Mouse (Mus musculus) intestine, embryonic 14.5 days (tissue): ENCODE data around the gene Cldn11. TPM values are rescaled to one million over a fixed set of nuclear protein-coding genes. Genes with fewer than 3 reads are reported as not detected.

Experiments used
- ATAC-seq: fragments of 200-750 bp; cut with Nextera tagmentation; replicated peaks from 2 replicates; pipeline ENCODE4 v1.8.0; 2017; ENCODE audit warnings: low read depth, moderate number of reproducible peaks, moderate TSS enrichment, moderate library complexity; ENCODE audit not compliant: low FRiP score, low TSS enrichment
- DNase-seq: peaks from one replicate; pipeline ENCODE4 v3.0.0-alpha.2; 2018; ENCODE audit warnings: low spot score
- H3K27ac ChIP-seq: fragments of 300-500 bp; sonication (generic); 2 replicates; pipeline ENCODE4 v1.5.1; 2014; ENCODE audit warnings: low read depth, mild to moderate bottlenecking, control low read depth
- H3K27me3 ChIP-seq: fragments of 300-500 bp; sonication (generic); replicated peaks from 2 replicates; pipeline ENCODE4 v1.6.1; 2014; ENCODE audit warnings: low read length, control low read depth; ENCODE audit not compliant: control insufficient read depth, insufficient read depth
- H3K36me3 ChIP-seq: fragments of 300-500 bp; sonication (generic); 2 replicates; pipeline ENCODE4 v1.6.1; 2014; ENCODE audit warnings: low read length, control low read depth; ENCODE audit not compliant: control insufficient read depth, insufficient read depth
- H3K4me1 ChIP-seq: fragments of 300-500 bp; sonication (generic); replicated peaks from 2 replicates; pipeline ENCODE4 v1.6.1; 2014; ENCODE audit warnings: low read length, control low read depth, mixed read lengths; ENCODE audit not compliant: control insufficient read depth, insufficient read depth
- H3K4me2 ChIP-seq: fragments of 300-500 bp; sonication (generic); 2 replicates; pipeline ENCODE4 v1.6.1; 2014; ENCODE audit warnings: low read length
- H3K4me3 ChIP-seq: fragments of 300-500 bp; sonication (generic); 2 replicates; pipeline ENCODE4 v1.5.1; 2014; ENCODE audit warnings: low read depth, low read length, control low read depth, mixed read lengths
- H3K9ac ChIP-seq: fragments of 300-500 bp; sonication (generic); 2 replicates; pipeline ENCODE4 v1.6.1; 2014; ENCODE audit warnings: mild to moderate bottlenecking, low read length
- H3K9me3 ChIP-seq: fragments of 300-500 bp; sonication (generic); 2 replicates; pipeline ENCODE4 v1.6.1; 2016; ENCODE audit warnings: low read length, control low read depth; ENCODE audit not compliant: control insufficient read depth
- WGBS: fragments of 180-500 bp; shearing (Covaris S2); extraction: QIAGEN DNeasy Blood & Tissue Kit; methylation state at CpG from one replicate; pipeline ENCODE4 v1.1.7; 2014; 5-methylcytosine and 5-hydroxymethylcytosine counted together
- polyA plus RNA-seq: library from polyadenylated mRNA; unstranded; fragments of >200 nt; fragmentation: Nextera tagmentation; extraction: Ambion mirVana; gene quantifications from 2 replicates; pipeline ENCODE4 v1.2.1, GENCODE M21; 2014

Cldn11 gene
- polyA plus RNA-seq, 1 experiment from 2014 or later = 6.1 TPM

- no peak for ATAC-seq
- no peaks in the 10 kb centered on the region for H3K9me3 ChIP-seq
- H3K27ac ChIP-seq = no peak overlapping the region
Observed at GRCm38 (mm10) chr3:31166365-31166871, 16.7 kb downstream of the Cldn11 start.

DNA sequence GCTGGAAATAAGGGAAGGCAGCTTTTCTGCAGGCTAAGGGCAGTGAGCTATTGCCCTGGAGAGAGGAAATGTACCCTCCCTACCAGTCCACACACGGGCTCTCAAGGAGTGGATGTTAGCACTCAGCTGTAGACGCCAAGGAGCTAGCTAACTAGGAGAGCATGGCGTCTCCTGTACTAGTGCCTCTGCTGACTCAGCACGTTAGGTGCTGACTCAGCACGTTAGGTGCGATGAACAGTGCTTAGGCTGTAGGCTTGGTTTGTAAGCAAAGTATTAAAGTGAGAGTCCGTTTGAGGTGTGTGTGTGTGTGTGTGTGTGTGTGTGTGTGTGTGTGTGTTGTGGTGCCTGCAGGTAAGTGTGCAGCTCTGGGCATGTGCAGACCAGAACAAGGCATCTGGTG is 40.6 kb downstream of the Cldn11 start:
- Histone ChIP-seq H3K4me1 (no peaks in the 10 kb centered on the region), H3K36me3 (no peaks in the 10 kb centered on the region), H3K9me3 (peaks cover 3% of the 10 kb centered on the region; the same call in 1 of the 2 replicates), H3K27ac (no peak overlapping the region), H3K4me3 (no peak overlapping the region), H3K27me3 (no peaks in the 10 kb centered on the region), H3K9ac (no peak overlapping the region), H3K4me2 (no peak overlapping the region)
- ATAC-seq = no peak
- 93% methylated on average over 7 of the region's 7 CpGs for WGBS
- no peak for DNase-seq

More at GRCm38 (mm10) chr3:31166365-31166871, 16.7 kb downstream of the Cldn11 start:
- H3K27me3 ChIP-seq = no peaks in the 10 kb centered on the region
- 64% methylated on average over 12 of the region's 12 CpGs for WGBS
- H3K4me2 ChIP-seq = no peak overlapping the region
- H3K4me1 ChIP-seq = no peaks in the 10 kb centered on the region
- no peaks in the 10 kb centered on the region for H3K36me3 ChIP-seq
- no peak overlapping the region for H3K4me3 ChIP-seq
- DNase-seq = no peak
- no peak overlapping the region for H3K9ac ChIP-seq

DNA sequence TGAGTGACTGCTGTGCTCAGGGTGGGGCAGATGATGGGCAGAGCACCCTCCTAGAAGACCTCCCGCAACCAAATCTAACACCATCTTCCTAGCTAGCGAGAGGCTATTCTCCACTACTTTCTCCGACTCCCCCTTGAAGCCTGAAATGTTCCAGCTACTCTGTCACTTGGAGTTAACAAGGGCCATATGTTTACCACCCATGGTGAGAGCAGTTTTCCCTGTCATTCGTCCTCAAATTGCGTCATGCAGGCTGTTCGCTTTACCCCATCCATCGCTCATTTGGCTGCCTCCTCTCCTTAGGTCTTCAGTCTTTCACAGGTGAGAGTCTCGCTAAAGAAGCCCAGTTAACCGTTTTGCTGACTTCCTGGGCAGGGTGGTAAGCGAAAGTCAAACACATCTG is 41.7 kb downstream of the Cldn11 start:
- no peak overlapping the region for H3K4me2 ChIP-seq
- H3K4me3 ChIP-seq = no peak overlapping the region
- H3K27ac ChIP-seq = peak overlapping the region; percentile 34; the same call in 1 of the 2 replicates
- H3K36me3 ChIP-seq = no peaks in the 10 kb centered on the region
- ATAC-seq (0 out of 2 replicates have a peak, but pooled peaks have one; percentile 36), DNase-seq (peak; percentile 73)
- WGBS = 29% methylated on average over 10 of the region's 10 CpGs
- H3K9ac ChIP-seq = no peak overlapping the region
- H3K27me3 ChIP-seq = no peaks in the 10 kb centered on the region
- no peaks in the 10 kb centered on the region for H3K4me1 ChIP-seq
- H3K9me3 ChIP-seq = peaks cover 3% of the 10 kb centered on the region; the same call in 1 of the 2 replicates

DNA sequence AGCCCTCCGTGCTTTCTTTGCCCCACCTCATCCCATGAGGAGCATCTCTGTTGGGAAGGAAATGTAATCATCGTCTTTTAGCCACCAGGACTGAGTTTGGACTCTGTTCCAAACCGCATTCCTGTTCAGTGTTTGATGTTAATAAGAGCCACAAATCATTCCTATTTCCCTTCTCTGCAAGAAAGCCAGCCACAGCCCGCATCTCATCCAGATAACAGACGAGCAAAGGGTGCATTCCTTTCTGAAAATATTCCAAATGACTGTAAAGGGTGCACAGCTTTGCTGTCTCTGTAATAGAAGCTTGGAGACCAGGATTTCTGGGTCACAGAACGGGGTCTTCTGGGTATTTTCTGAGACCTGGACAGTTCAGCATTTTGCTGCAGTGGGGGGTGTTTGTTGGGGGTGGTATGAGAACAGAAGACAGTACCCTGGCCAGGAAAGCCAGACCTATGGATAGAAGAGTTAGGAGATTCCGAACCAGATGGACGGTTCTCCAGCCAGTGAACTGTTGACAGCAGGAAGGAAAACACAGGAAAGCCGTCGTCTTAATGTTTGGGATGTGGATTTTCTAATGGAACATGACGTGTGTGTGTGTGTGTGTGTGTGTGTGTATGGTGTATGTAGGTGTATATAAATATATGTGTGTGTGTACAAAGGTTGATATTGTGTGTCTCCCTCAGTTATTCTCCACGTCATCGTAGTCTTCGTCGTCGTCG is 49.6 kb downstream of the Cldn11 start:
- H3K4me2 ChIP-seq = no peak overlapping the region
- 50% methylated on average over 17 of the region's 17 CpGs for WGBS

GRCm38 (mm10) chr3:31203947-31204346 is 54.2 kb downstream of the Cldn11 start:
- H3K27me3 ChIP-seq = no peaks in the 10 kb centered on the region
- peaks cover 14% of the 10 kb centered on the region for H3K4me1 ChIP-seq
- no peaks in the 10 kb centered on the region for H3K36me3 ChIP-seq
- DNase-seq (no peak), ATAC-seq (no peak)
- H3K9me3 ChIP-seq = no peaks in the 10 kb centered on the region
- no peak overlapping the region for H3K4me2 ChIP-seq
- WGBS = 89% methylated on average over 11 of the region's 11 CpGs
- no peak overlapping the region for H3K4me3 ChIP-seq
- no peak overlapping the region for H3K27ac ChIP-seq
- no peak overlapping the region for H3K9ac ChIP-seq

More for the DNA sequence above, 49.6 kb downstream of the Cldn11 start:
- Histone ChIP-seq H3K27ac (peak overlapping the region; percentile 69), H3K36me3 (no peaks in the 10 kb centered on the region), H3K4me3 (no peak overlapping the region), H3K9me3 (no peaks in the 10 kb centered on the region), H3K4me1 (peaks cover under 1% of the 10 kb centered on the region; the same call in 1 of the 2 replicates), H3K27me3 (no peaks in the 10 kb centered on the region), H3K9ac (no peak overlapping the region)
- ATAC-seq = 0 out of 2 replicates have a peak, but pooled peaks have one; percentile 47
- DNase-seq = no peak

DNA sequence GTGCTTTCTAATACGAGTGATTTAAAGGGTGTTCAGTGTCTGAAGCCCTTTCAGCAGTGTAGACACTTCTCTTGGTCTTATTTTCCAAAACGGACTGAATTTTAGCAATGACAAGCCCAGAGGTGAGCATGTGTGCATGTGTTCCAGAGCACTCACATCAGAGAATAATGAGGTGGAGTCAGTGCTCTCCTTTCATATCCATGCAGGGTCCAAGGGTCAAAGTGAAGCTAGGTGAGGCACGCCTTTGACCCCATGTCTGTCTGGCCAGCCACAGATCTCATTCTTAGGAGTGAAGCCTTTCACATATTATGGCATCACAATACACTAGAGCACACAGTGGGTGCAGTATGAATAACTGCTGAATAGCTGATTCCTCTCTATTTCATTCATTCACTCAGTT is 55.4 kb downstream of the Cldn11 start:
- no peaks in the 10 kb centered on the region for H3K36me3 ChIP-seq
- H3K4me3 ChIP-seq = no peak overlapping the region
- 44% methylated on average over 3 of the region's 3 CpGs for WGBS
- no peaks in the 10 kb centered on the region for H3K27me3 ChIP-seq
- no peak for ATAC-seq
- H3K4me2 ChIP-seq = no peak overlapping the region
- H3K9me3 ChIP-seq = no peaks in the 10 kb centered on the region
- no peak overlapping the region for H3K9ac ChIP-seq
- H3K27ac ChIP-seq = no peak overlapping the region
- H3K4me1 ChIP-seq = peaks cover 16% of the 10 kb centered on the region
- DNase-seq = no peak

DNA sequence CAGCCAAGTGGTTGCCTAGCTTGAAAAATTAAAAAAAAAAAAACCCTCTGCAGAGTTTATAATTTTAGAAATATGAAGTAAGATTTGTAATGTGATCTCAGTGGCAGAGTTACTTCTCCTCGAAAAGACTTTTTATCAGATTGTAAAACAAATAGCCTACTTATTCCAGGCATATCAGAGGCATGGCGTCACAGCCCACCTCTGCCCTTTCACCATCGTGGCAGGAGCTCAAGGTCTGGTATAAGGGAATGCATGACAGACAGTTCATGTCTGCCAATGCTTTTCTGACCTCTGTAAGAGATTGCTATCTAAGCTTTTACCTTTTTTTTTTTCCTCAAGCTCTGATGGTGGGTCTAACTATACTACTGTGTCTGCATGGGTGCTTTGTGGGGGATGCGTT is 58.3 kb downstream of the Cldn11 start:
- no peak for DNase-seq
- Histone ChIP-seq H3K27me3 (no peaks in the 10 kb centered on the region), H3K27ac (no peak overlapping the region), H3K4me3 (no peak overlapping the region), H3K4me1 (peaks cover 22% of the 10 kb centered on the region), H3K4me2 (no peak overlapping the region), H3K36me3 (no peaks in the 10 kb centered on the region), H3K9me3 (no peaks in the 10 kb centered on the region), H3K9ac (no peak overlapping the region)
- ATAC-seq = no peak
- WGBS = 31% methylated on average over 4 of the region's 4 CpGs

DNA sequence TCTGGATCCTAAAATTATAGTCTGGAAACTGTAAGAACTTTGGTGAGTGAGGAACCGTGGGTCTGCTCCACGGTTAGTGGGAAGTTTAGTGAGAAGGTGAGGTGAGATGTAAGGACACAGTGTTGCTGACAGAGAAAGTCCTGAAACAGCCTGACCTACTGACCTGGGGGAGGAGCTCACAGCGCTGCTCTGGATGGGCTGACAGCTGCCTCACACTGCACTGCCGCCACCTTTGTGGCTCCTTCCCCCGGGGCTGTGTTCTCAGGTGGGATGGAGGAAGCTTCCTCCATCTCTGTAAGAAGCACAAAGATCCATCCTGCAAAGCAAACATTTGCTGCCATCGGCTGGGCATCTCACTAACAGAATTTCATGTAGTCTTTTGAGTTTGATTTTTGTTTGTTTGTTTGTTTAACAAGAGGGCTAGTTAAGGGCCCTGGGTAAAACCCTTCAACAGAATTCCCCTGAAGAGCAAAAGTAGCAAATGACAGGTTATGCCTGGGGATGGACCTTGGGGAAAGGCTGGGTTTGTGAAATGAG is 58.8 kb downstream of the Cldn11 start:
- DNase-seq (no peak), ATAC-seq (no peak)
- H3K9ac ChIP-seq = no peak overlapping the region
- H3K4me2 ChIP-seq = no peak overlapping the region
- H3K4me1 ChIP-seq = peaks cover 22% of the 10 kb centered on the region
- no peaks in the 10 kb centered on the region for H3K36me3 ChIP-seq
- no peaks in the 10 kb centered on the region for H3K9me3 ChIP-seq
- 9% methylated on average over 6 of the region's 6 CpGs for WGBS
- no peak overlapping the region for H3K4me3 ChIP-seq
- H3K27me3 ChIP-seq = no peaks in the 10 kb centered on the region
- no peak overlapping the region for H3K27ac ChIP-seq
